Mouse (Mus musculus): ENCODE data around the gene Egfem1. TPM values are rescaled to one million over a fixed set of nuclear protein-coding genes. Genes with fewer than 3 reads are reported as not detected.

Egfem1 gene
- polyA plus RNA-seq (2014; fragmentation: Nextera tagmentation; extraction: Ambion mirVana), result 6.7 and 7.7 TPM in 2 replicates

DNA sequence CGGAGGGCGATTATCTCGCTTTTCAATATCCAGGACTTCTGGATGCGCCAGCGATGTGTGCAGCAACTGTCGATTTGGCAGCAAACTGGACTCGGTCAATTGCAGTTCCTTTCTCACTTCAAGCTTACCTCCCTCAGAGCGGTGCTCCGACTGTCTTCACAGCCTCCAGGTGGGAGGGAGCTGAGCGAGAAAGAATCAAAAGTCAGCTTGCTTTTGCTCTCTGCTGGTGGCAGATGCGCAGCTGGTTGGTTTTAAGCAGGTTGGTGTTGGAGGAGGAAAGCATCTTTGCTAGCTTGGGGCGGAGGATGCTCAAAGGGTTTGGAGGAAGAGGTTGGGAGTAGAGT lies at the start of gene Egfem1:
Gene Egfem1 (plus strand): TSS at position 72 of the 344 bp plus-strand sequence.
- H3K27me3 ChIP-seq (ENCODE audit: control insufficient read depth, insufficient read depth, low read length), result no peaks in the 10 kb centered on the region; the same call in 1 of the 2 replicates
- H3K4me1 ChIP-seq (ENCODE audit: control insufficient read depth, insufficient read depth, low read length), result peaks cover 23% of the 10 kb centered on the region
- H3K4me3 ChIP-seq (replicated peaks; ENCODE audit: low read depth, low read length), result peak within 1 kb of the TSS; percentile 48
- ATAC-seq (ENCODE audit: low FRiP score, low TSS enrichment) (peak; percentile 71), DNase-seq (peak; percentile 73)
- WGBS, result 1% methylated on average over 12 of the region's 12 CpGs
- H3K9ac ChIP-seq (replicated peaks; ENCODE audit: low read length), result peak within 1 kb of the TSS; percentile 41
- peak within 1 kb of the TSS; percentile 60 for H3K4me2 ChIP-seq (ENCODE audit: low read length)
- H3K9me3 ChIP-seq (ENCODE audit: control insufficient read depth, low read length), result no peaks in the 10 kb centered on the region
- H3K27ac ChIP-seq (replicated peaks; ENCODE audit: low read depth, low read length), result peak within 1 kb of the TSS; percentile 50
- H3K36me3 ChIP-seq (ENCODE audit: control insufficient read depth, insufficient read depth, low read length), result no peaks in the 10 kb centered on the region

DNA sequence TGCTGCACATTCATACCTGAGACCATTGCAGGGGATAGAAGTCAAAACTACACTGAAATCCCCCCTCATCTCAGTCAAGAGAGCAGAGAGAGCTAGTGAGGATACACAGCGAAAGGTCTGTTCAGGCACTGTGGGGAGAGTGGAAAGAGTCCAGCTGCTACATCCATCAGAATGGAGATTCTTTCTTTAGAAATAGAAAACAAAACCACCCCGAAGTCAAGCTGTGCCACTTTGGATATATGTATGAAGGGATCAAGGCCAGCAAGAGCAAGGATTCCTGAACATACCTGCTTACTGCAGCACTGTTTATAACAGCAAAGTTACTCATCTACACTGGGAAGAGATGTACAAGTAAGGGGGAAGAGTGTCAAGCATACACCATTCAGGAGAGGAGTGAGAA lies 48.7 kb upstream of the Egfem1 start:
- no peaks in the 10 kb centered on the region for H3K9me3 ChIP-seq (ENCODE audit: control insufficient read depth, low read length)
- H3K4me3 ChIP-seq (replicated peaks; ENCODE audit: low read depth, low read length), result no peak overlapping the region
- ATAC-seq (ENCODE audit: low FRiP score, low TSS enrichment), result no peak
- H3K9ac ChIP-seq (replicated peaks; ENCODE audit: low read length), result no peak overlapping the region
- DNase-seq, result no peak
- no peak overlapping the region for H3K27ac ChIP-seq (replicated peaks; ENCODE audit: low read depth, low read length)
- WGBS, result 62% methylated on average over 2 of the region's 2 CpGs
- no peaks in the 10 kb centered on the region for H3K36me3 ChIP-seq (ENCODE audit: control insufficient read depth, insufficient read depth, low read length)
- no peaks in the 10 kb centered on the region for H3K4me1 ChIP-seq (ENCODE audit: control insufficient read depth, insufficient read depth, low read length)
- H3K27me3 ChIP-seq (ENCODE audit: control insufficient read depth, insufficient read depth, low read length), result no peaks in the 10 kb centered on the region
- H3K4me2 ChIP-seq (ENCODE audit: low read length), result no peak overlapping the region

DNA sequence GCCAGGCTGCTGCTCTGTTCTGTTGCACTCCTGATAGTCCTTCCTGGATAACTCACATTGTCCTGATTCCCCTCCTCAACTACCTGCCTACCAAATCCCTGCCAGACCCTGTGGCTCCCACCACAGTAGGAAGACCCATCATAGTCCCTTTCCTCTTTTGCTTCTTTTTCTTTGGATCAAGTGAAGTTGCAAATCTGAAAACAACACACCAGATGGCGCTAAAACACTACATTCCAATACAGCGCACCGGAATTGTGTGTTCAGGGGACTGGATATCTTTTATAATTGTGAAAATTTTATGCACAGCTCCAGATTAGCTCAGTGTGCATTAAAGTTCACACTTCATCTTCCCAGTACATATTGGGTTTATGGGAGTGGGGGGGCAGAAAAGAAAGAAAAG lies 45.7 kb upstream of the Egfem1 start:
- no peaks in the 10 kb centered on the region for H3K27me3 ChIP-seq (ENCODE audit: control insufficient read depth, insufficient read depth, low read length)
- DNase-seq (peak; percentile 89), ATAC-seq (ENCODE audit: low FRiP score, low TSS enrichment) (peak; percentile 63; the same call in 1 of the 2 replicates)
- H3K9me3 ChIP-seq (ENCODE audit: control insufficient read depth, low read length), result no peaks in the 10 kb centered on the region
- H3K36me3 ChIP-seq (ENCODE audit: control insufficient read depth, insufficient read depth, low read length), result no peaks in the 10 kb centered on the region
- WGBS, result 3% methylated on average over 3 of the region's 3 CpGs
- H3K9ac ChIP-seq (replicated peaks; ENCODE audit: low read length), result no peak overlapping the region
- no peak overlapping the region for H3K4me3 ChIP-seq (replicated peaks; ENCODE audit: low read depth, low read length)
- no peak overlapping the region for H3K27ac ChIP-seq (replicated peaks; ENCODE audit: low read depth, low read length)
- H3K4me2 ChIP-seq (ENCODE audit: low read length), result no peak overlapping the region
- H3K4me1 ChIP-seq (ENCODE audit: control insufficient read depth, insufficient read depth, low read length), result no peaks in the 10 kb centered on the region

DNA sequence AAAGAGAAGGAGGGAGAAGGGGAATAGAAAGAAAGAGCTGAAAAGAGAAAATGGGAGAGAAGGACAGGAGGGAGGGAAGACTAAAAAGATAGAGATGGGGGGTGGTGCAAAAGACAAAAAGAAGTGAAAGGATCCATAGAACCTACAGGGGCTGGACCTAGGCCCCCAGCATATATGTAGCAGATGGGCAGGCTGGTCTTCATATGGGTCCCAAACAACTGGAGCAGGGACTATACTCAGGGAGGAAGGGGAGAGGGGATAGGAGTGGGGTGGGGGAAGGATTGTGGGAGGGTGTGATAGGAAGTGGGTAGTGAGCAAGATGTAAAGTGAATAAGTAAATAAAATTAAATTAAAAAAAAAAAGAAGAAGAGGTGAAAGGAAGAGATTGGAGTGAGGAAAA lies 45.2 kb upstream of the Egfem1 start:
- H3K27ac ChIP-seq (replicated peaks; ENCODE audit: low read depth, low read length), result no peak overlapping the region
- DNase-seq (no peak), ATAC-seq (ENCODE audit: low FRiP score, low TSS enrichment) (no peak)
- H3K4me2 ChIP-seq (ENCODE audit: low read length), result no peak overlapping the region
- no peak overlapping the region for H3K4me3 ChIP-seq (replicated peaks; ENCODE audit: low read depth, low read length)
- H3K9me3 ChIP-seq (ENCODE audit: control insufficient read depth, low read length), result no peaks in the 10 kb centered on the region
- H3K4me1 ChIP-seq (ENCODE audit: control insufficient read depth, insufficient read depth, low read length), result no peaks in the 10 kb centered on the region
- H3K36me3 ChIP-seq (ENCODE audit: control insufficient read depth, insufficient read depth, low read length), result no peaks in the 10 kb centered on the region
- H3K9ac ChIP-seq (replicated peaks; ENCODE audit: low read length), result no peak overlapping the region
- H3K27me3 ChIP-seq (ENCODE audit: control insufficient read depth, insufficient read depth, low read length), result no peaks in the 10 kb centered on the region

DNA sequence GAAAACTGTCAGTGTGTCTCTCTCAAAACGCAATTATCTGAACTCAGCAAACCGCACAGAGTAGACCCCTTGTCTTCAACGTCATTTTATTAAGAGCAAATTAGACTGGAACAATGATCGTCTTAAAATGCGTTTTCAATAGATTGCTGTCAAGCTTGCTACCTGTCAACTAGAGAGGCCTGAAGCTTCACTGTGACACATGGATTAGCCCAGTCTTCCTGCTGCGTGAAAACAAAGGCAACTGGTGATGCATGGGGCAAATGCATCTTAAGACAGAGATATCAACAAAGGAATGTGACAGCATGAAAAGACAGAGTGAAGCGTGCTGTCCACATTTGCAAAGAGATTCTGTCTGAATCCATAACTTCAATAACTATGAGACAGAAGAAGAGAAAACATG lies 41.8 kb upstream of the Egfem1 start:
- H3K4me2 ChIP-seq (ENCODE audit: low read length), result no peak overlapping the region
- no peaks in the 10 kb centered on the region for H3K9me3 ChIP-seq (ENCODE audit: control insufficient read depth, low read length)
- H3K9ac ChIP-seq (replicated peaks; ENCODE audit: low read length), result no peak overlapping the region
- WGBS, result 7% methylated on average over 7 of the region's 7 CpGs
- no peaks in the 10 kb centered on the region for H3K4me1 ChIP-seq (ENCODE audit: control insufficient read depth, insufficient read depth, low read length)
- H3K36me3 ChIP-seq (ENCODE audit: control insufficient read depth, insufficient read depth, low read length), result no peaks in the 10 kb centered on the region
- ATAC-seq (ENCODE audit: low FRiP score, low TSS enrichment) (no peak), DNase-seq (no peak)
- H3K27me3 ChIP-seq (ENCODE audit: control insufficient read depth, insufficient read depth, low read length), result no peaks in the 10 kb centered on the region
- H3K27ac ChIP-seq (replicated peaks; ENCODE audit: low read depth, low read length), result no peak overlapping the region
- no peak overlapping the region for H3K4me3 ChIP-seq (replicated peaks; ENCODE audit: low read depth, low read length)

DNA sequence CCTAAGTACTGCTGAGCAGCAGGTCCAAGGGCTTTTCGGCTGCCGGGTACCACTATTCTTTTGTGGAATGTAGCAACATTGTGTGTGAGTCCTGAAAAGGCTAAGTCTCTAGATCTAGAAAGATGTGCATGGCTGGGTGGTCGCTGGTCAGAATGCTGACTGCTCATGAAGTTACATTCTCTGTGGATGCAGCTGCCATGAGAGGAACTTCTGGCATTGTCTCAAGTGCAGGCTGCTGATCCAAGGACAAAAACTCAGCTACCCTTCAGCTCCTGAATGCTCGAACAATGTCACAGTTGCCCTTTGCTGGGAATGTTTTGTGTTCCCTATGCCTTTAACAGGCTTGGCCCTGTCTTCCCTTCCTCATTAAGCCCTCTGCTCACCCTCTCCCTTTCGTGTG lies 35.5 kb upstream of the Egfem1 start:
- Histone ChIP-seq H3K27me3 (ENCODE audit: control insufficient read depth, insufficient read depth, low read length) (no peaks in the 10 kb centered on the region), H3K9me3 (ENCODE audit: control insufficient read depth, low read length) (no peaks in the 10 kb centered on the region), H3K4me2 (ENCODE audit: low read length) (no peak overlapping the region), H3K36me3 (ENCODE audit: control insufficient read depth, insufficient read depth, low read length) (no peaks in the 10 kb centered on the region), H3K9ac (replicated peaks; ENCODE audit: low read length) (no peak overlapping the region), H3K4me3 (replicated peaks; ENCODE audit: low read depth, low read length) (no peak overlapping the region), H3K27ac (replicated peaks; ENCODE audit: low read depth, low read length) (no peak overlapping the region), H3K4me1 (ENCODE audit: control insufficient read depth, insufficient read depth, low read length) (peaks cover 7% of the 10 kb centered on the region)
- 3% methylated on average over 5 of the region's 5 CpGs for WGBS
- DNase-seq (peak; percentile 31), ATAC-seq (ENCODE audit: low FRiP score, low TSS enrichment) (no peak; the same call in 1 of the 2 replicates)

DNA sequence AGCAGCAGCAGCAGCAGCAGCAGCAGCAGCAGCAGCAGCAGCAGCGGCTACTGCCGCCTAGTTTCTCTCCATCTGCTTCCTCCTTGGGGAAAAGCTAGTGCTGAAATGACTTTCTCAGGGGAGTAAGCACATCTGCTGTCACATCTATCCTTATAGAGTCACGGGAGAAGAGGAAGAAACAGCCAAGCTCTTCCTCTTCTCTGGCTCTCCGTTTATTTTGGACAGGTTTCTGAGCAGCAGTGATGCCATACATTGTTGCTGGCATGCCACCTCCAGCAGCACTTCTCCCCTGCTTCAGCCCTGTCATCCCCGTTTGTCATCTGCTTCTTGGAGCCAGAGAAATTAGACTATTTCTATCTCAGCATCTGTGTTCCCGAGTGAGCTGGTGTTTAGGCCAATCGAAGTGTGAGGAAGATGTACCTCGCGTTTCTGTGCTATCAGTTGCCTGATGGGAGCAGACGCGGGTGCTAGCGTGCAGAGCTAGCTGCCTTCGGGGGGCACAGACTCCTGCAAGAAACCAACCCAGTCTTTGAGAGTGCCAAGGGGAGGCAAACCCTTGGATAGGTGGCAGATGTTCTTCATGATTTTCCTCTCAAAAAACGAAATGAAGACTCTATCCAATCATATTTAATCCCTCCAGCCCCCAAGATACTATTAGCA lies 34.4 kb upstream of the Egfem1 start:
- no peaks in the 10 kb centered on the region for H3K27me3 ChIP-seq (ENCODE audit: control insufficient read depth, insufficient read depth, low read length)
- peak; percentile 36 for DNase-seq
- H3K9me3 ChIP-seq (ENCODE audit: control insufficient read depth, low read length), result no peaks in the 10 kb centered on the region
- no peak overlapping the region for H3K4me3 ChIP-seq (replicated peaks; ENCODE audit: low read depth, low read length)
- no peaks in the 10 kb centered on the region for H3K36me3 ChIP-seq (ENCODE audit: control insufficient read depth, insufficient read depth, low read length)
- H3K4me1 ChIP-seq (ENCODE audit: control insufficient read depth, insufficient read depth, low read length), result peaks cover 7% of the 10 kb centered on the region
- no peak for ATAC-seq (ENCODE audit: low FRiP score, low TSS enrichment)
- peak overlapping the region; percentile 31 for H3K4me2 ChIP-seq (ENCODE audit: low read length)
- no peak overlapping the region; the same call in 1 of the 2 replicates for H3K9ac ChIP-seq (replicated peaks; ENCODE audit: low read length)
- no peak overlapping the region for H3K27ac ChIP-seq (replicated peaks; ENCODE audit: low read depth, low read length)
- WGBS, result 52% methylated on average over 14 of the region's 14 CpGs

DNA sequence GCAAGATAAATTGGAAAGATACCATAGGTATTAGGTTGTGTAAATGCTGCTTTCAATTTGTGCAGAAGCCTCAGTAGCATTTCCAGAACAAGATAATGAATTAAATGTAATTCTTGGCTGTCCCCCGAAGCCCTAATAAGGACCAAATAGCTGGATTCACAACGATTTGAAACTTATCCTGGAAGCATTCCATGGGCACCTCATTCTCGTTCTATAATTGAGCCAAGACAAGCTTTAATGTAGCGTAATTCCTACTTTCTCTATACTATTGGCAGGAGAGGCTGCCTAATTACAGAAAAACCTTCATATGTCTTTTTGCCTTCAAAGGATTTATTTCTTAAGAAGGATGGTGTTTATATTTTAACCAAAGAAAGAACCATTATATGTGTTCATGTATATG lies 18.7 kb upstream of the Egfem1 start:
- no peak overlapping the region for H3K9ac ChIP-seq (replicated peaks; ENCODE audit: low read length)
- WGBS, result 73% methylated on average over 4 of the region's 4 CpGs
- no peaks in the 10 kb centered on the region for H3K9me3 ChIP-seq (ENCODE audit: control insufficient read depth, low read length)
- ATAC-seq (ENCODE audit: low FRiP score, low TSS enrichment) (no peak), DNase-seq (no peak)
- H3K27me3 ChIP-seq (ENCODE audit: control insufficient read depth, insufficient read depth, low read length), result no peaks in the 10 kb centered on the region
- H3K4me3 ChIP-seq (replicated peaks; ENCODE audit: low read depth, low read length), result no peak overlapping the region
- no peak overlapping the region for H3K27ac ChIP-seq (replicated peaks; ENCODE audit: low read depth, low read length)
- H3K4me1 ChIP-seq (ENCODE audit: control insufficient read depth, insufficient read depth, low read length), result no peaks in the 10 kb centered on the region
- H3K4me2 ChIP-seq (ENCODE audit: low read length), result no peak overlapping the region
- H3K36me3 ChIP-seq (ENCODE audit: control insufficient read depth, insufficient read depth, low read length), result no peaks in the 10 kb centered on the region

DNA sequence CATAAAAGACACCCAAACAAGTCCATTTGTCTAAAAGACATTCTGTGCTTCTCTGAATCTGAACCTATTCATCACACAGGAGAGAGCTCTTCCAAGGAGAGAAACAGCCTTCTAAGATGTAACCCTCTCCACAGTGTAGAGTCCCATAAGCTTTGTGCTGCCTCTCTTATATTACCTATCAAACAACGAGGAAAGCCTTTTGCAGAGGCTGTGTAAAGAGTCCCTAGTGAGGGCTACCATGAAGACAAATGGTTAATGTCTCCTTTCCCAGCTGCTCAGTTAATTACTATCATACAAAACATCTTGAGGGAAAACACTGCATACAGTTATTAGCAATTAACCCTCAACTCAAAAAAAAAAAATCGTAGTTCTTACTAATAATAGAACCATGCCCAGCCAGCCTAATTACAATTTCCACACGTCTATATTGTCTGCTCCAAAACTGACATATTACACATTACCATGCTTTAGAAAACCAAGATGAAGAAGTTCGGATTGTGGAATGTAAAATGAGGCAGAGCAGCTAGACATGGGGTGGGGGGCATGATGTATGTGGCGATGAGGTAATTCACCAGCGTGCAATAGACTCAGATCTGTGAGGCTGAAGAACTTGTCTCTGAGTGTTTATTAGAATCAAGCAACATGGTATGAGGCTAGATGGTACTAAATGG lies 13.3 kb upstream of the Egfem1 start:
- Histone ChIP-seq H3K27me3 (ENCODE audit: control insufficient read depth, insufficient read depth, low read length) (no peaks in the 10 kb centered on the region), H3K27ac (replicated peaks; ENCODE audit: low read depth, low read length) (no peak overlapping the region), H3K36me3 (ENCODE audit: control insufficient read depth, insufficient read depth, low read length) (no peaks in the 10 kb centered on the region), H3K4me1 (ENCODE audit: control insufficient read depth, insufficient read depth, low read length) (no peaks in the 10 kb centered on the region), H3K4me3 (replicated peaks; ENCODE audit: low read depth, low read length) (no peak overlapping the region), H3K9ac (replicated peaks; ENCODE audit: low read length) (no peak overlapping the region), H3K9me3 (ENCODE audit: control insufficient read depth, low read length) (no peaks in the 10 kb centered on the region), H3K4me2 (ENCODE audit: low read length) (no peak overlapping the region)
- DNase-seq (peak; percentile 4), ATAC-seq (ENCODE audit: low FRiP score, low TSS enrichment) (no peak)
- 72% methylated on average over 6 of the region's 6 CpGs for WGBS
